Mouse (Mus musculus) embryonic facial prominence, embryonic 11.5 days (tissue): ENCODE data around the gene Fcgr1. TPM values are rescaled to one million over a fixed set of nuclear protein-coding genes. Genes with fewer than 3 reads are reported as not detected.
A peak's percentile ranks its signal among the peaks of the same experiment; 100 is the strongest.
"Not testable (repeated sequence)": the region's sequence is repeated elsewhere in the genome, so short reads cannot be mapped to it uniquely, and the experiment has no call there.

Source experiments
- ATAC-seq: fragments of 200-750 bp; cut with Nextera tagmentation; replicated peaks from 2 replicates; pipeline ENCODE4 v1.8.0; 2017; ENCODE audit warnings: low read depth; ENCODE audit not compliant: insufficient number of reproducible peaks, low FRiP score, low TSS enrichment
- DNase-seq: peaks from one replicate; pipeline ENCODE4 v3.0.0-alpha.2; 2015; ENCODE audit warnings: low spot score
- H3K27ac ChIP-seq: fragments of 300-500 bp; sonication (generic); replicated peaks from 2 replicates; pipeline ENCODE4 v1.5.1; 2014; ENCODE audit warnings: mild to moderate bottlenecking, low read depth, low read length, control low read depth
- H3K27me3 ChIP-seq: fragments of 300-500 bp; sonication (generic); 2 replicates; pipeline ENCODE4 v1.6.1; 2014; ENCODE audit warnings: mild to moderate bottlenecking, low read length, moderate library complexity, mixed read lengths; ENCODE audit not compliant: control insufficient read depth, insufficient read depth
- H3K36me3 ChIP-seq: fragments of 300-500 bp; sonication (generic); replicated peaks from 2 replicates; pipeline ENCODE4 v1.6.1; 2014; ENCODE audit warnings: low read depth, mild to moderate bottlenecking, low read length, moderate library complexity, mixed read lengths; ENCODE audit not compliant: control insufficient read depth, insufficient read depth
- H3K4me1 ChIP-seq: fragments of 300-500 bp; sonication (generic); 2 replicates; pipeline ENCODE4 v1.6.1; 2014; ENCODE audit warnings: low read length, mixed read lengths; ENCODE audit not compliant: control insufficient read depth, insufficient read depth
- H3K4me2 ChIP-seq: fragments of 300-500 bp; sonication (generic); 2 replicates; pipeline ENCODE4 v1.6.1; 2014; ENCODE audit warnings: low read depth, mild to moderate bottlenecking, control low read depth, low read length, moderate library complexity
- H3K4me3 ChIP-seq: fragments of 300-500 bp; sonication (generic); 2 replicates; pipeline ENCODE4 v1.5.1; 2014; ENCODE audit warnings: low read depth, low read length, control low read depth
- H3K9ac ChIP-seq: fragments of 300-500 bp; sonication (generic); replicated peaks from 2 replicates; pipeline ENCODE4 v1.6.1; 2014; ENCODE audit warnings: mild to moderate bottlenecking, control low read depth, low read length
- H3K9me3 ChIP-seq: fragments of 300-500 bp; sonication (generic); replicated peaks from 2 replicates; pipeline ENCODE4 v1.6.1; 2016; ENCODE audit warnings: mild to moderate bottlenecking, low read length, inconsistent platforms, mixed read lengths; ENCODE audit not compliant: control insufficient read depth
- WGBS: fragments of 180-500 bp; shearing (Covaris S2); extraction: QIAGEN DNeasy Blood & Tissue Kit; methylation state at CpG from one replicate; pipeline ENCODE4 v1.1.7; 2014; 5-methylcytosine and 5-hydroxymethylcytosine counted together
- polyA plus RNA-seq: library from polyadenylated mRNA; unstranded; fragments of >200 nt; fragmentation: Nextera tagmentation; extraction: Ambion mirVana; gene quantifications from 2 replicates; pipeline ENCODE4 v1.2.1, GENCODE M21; 2014

Fcgr1 gene
- polyA plus RNA-seq, 1 experiment from 2014 or later = 2.1 TPM

GRCm38 (mm10) chr3:96298360-96298759 is 4.6 kb upstream of the Fcgr1 start:
- Histone ChIP-seq H3K9ac (no peak overlapping the region), H3K4me3 (no peak overlapping the region), H3K4me1 (no peaks in the 10 kb centered on the region), H3K36me3 (no peaks in the 10 kb centered on the region), H3K4me2 (no peak overlapping the region), H3K27me3 (no peaks in the 10 kb centered on the region), H3K27ac (no peak overlapping the region), H3K9me3 (no peaks in the 10 kb centered on the region)
- DNase-seq (no peak), ATAC-seq (no peak)
- 89% methylated on average over 4 of the region's 4 CpGs for WGBS

- Histone ChIP-seq H3K27ac (no peak overlapping the region), H3K4me3 (no peak overlapping the region), H3K36me3 (no peaks in the 10 kb centered on the region), H3K9me3 (no peaks in the 10 kb centered on the region), H3K27me3 (no peaks in the 10 kb centered on the region), H3K4me1 (no peaks in the 10 kb centered on the region), H3K9ac (no peak overlapping the region), H3K4me2 (no peak overlapping the region)
- DNase-seq (no peak), ATAC-seq (no peak)
- WGBS = 56% methylated on average over 5 of the region's 5 CpGs
These were observed 401 bp downstream of the Fcgr1 start for GRCm38 (mm10) chr3:96293368-96293767.

DNA sequence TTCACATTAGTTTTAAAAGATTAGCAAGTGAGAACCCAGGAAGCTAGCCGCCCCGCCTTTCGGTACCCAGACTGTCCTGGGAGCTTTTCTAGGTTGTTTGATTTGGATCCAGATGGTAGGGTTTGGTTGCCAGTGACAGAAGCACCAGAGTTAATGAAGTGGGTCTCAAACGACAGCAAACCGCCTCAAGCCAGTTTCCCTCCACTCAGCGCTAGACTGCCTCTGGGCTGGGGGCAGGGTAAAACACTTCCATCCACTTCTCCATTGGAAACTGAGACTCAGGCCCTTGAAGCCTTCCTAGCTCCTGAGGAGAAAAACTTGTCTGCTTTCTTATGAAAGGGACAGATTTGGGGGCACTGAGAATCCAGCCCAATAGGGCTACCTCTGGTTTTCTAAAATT is 1.1 kb downstream of the Fcgr1 start:
- Histone ChIP-seq H3K4me3 (no peak overlapping the region), H3K9ac (no peak overlapping the region), H3K9me3 (no peaks in the 10 kb centered on the region), H3K36me3 (no peaks in the 10 kb centered on the region), H3K27ac (no peak overlapping the region), H3K27me3 (no peaks in the 10 kb centered on the region), H3K4me2 (no peak overlapping the region), H3K4me1 (no peaks in the 10 kb centered on the region)
- 55% methylated on average over 6 of the region's 6 CpGs for WGBS
- no peak for DNase-seq
- ATAC-seq = no peak

DNA sequence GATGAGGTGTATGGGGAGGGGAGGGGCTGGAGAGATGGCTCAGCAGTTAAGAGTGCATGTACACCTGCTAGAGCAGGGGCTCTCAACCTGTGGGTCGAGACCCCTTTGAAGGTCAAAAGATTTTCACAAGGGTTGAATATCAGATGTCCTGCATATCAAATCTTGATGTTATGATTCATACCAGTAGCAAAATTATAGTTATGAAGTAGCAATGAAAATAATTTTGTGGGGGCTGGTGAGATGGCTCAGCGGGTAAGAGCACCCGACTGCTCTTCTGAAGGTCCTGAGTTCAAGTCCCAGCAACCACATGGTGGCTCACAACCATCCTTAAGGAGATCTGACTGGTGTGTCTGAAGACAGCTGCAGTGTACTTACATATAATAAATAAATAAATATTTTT is 3.0 kb downstream of the Fcgr1 start:
- H3K4me3 ChIP-seq, H3K4me1 ChIP-seq, H3K9ac ChIP-seq, H3K27ac ChIP-seq, DNase-seq, H3K27me3 ChIP-seq, H3K36me3 ChIP-seq, ATAC-seq, H3K9me3 ChIP-seq, H3K4me2 ChIP-seq: not testable (repeated sequence)
- 97% methylated on average over 3 of the region's 3 CpGs for WGBS

DNA sequence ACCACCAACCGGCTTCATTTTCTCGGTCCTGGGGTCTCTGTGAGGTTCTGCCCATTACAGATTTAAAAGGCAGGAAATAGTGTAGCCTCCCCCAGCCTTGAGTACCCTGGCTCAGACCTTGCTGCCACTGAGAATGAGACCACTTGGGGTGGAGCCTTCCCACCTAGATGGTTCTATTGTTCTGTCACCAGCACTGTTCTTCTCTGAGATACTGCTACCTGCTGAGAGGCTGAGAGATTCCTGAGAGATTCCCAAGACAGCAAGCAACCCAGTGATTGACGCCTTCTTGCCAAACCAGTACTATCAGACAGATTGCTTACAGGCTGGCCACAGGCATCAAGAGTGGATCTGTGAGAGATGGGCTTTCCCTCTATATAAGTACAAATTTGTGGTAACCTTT is 4.6 kb downstream of the Fcgr1 start:
- H3K9ac ChIP-seq = no peak overlapping the region
- no peaks in the 10 kb centered on the region for H3K4me1 ChIP-seq
- H3K9me3 ChIP-seq = no peaks in the 10 kb centered on the region
- no peak overlapping the region for H3K27ac ChIP-seq
- no peaks in the 10 kb centered on the region for H3K36me3 ChIP-seq
- WGBS = 60% methylated on average over 3 of the region's 3 CpGs
- ATAC-seq = no peak
- no peak for DNase-seq
- H3K4me3 ChIP-seq = no peak overlapping the region
- H3K4me2 ChIP-seq = no peak overlapping the region
- H3K27me3 ChIP-seq = no peaks in the 10 kb centered on the region

- not testable (repeated sequence) for H3K4me1 ChIP-seq, DNase-seq, H3K36me3 ChIP-seq, H3K9ac ChIP-seq, H3K27me3 ChIP-seq, H3K4me2 ChIP-seq, H3K9me3 ChIP-seq, H3K27ac ChIP-seq, ATAC-seq, H3K4me3 ChIP-seq
- 84% methylated on average over 11 of the region's 11 CpGs for WGBS
These were observed 6.4 kb downstream of the Fcgr1 start for GRCm38 (mm10) chr3:96287334-96287733.

- H3K9ac ChIP-seq = peak overlapping the region; percentile 3; the same call in 1 of the 2 replicates
- no peaks in the 10 kb centered on the region for H3K9me3 ChIP-seq
- 23% methylated on average over 4 of the region's 4 CpGs for WGBS
- no peaks in the 10 kb centered on the region for H3K4me1 ChIP-seq
- 0 out of 2 replicates have a peak overlapping the region, but pooled peaks have one; percentile 5 for H3K4me3 ChIP-seq
- H3K36me3 ChIP-seq = no peaks in the 10 kb centered on the region
- DNase-seq = peak; percentile 70
- H3K4me2 ChIP-seq = no peak overlapping the region
- H3K27ac ChIP-seq = no peak overlapping the region
- H3K27me3 ChIP-seq = no peaks in the 10 kb centered on the region
- no peak for ATAC-seq
These were observed 9.3 kb downstream of the Fcgr1 start for GRCm38 (mm10) chr3:96284457-96284856.

DNA sequence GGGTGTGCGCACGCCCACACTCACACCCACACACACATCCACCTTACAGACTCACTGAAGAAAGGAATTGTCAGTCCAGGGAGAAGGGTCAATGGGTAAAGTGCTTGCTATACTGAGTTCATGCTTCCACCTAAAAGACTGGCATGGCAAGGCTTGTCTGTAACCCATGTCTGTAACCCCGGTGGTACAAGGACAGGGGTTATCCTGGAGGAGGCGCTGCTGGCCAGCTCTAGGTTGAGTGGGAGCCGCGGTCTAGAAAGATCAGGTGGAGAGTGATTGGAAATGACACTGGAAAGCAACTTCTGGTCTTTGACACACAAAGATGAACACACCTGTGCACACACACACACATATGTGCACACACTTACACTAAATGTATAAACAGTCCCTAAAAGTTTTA is 13.1 kb downstream of the Fcgr1 start:
- Histone ChIP-seq H3K27me3 (no peaks in the 10 kb centered on the region), H3K9ac (no peak overlapping the region), H3K4me2 (no peak overlapping the region), H3K36me3 (no peaks in the 10 kb centered on the region), H3K4me3 (no peak overlapping the region), H3K9me3 (no peaks in the 10 kb centered on the region), H3K27ac (no peak overlapping the region), H3K4me1 (no peaks in the 10 kb centered on the region)
- DNase-seq (no peak), ATAC-seq (no peak)
- WGBS = 51% methylated on average over 6 of the region's 6 CpGs
